Mouse (Mus musculus) G1E (cell line): Measurements from ENCODE around the gene Gabbr2. TPM values are rescaled to one million over a fixed set of nuclear protein-coding genes. Genes with fewer than 3 reads are reported as not detected.

ENCODE experiments used
- ATAC-seq: 2 replicates; pipeline ENCODE4 v1.8.0; 2016; ENCODE audit warnings: mild to moderate bottlenecking; ENCODE audit not compliant: insufficient number of reproducible peaks, poor library complexity, low FRiP score, severe bottlenecking; ENCODE audit errors: extremely low read depth
- DNase-seq: peaks from one replicate; pipeline ENCODE4 v3.0.0; 2012; ENCODE audit warnings: low spot score
- H3K27me3 ChIP-seq: 2 replicates; pipeline ENCODE4 v1.6.1; 2012; ENCODE audit warnings: mild to moderate bottlenecking, low read length, inconsistent platforms; ENCODE audit not compliant: insufficient read depth
- H3K36me3 ChIP-seq: replicated peaks from 2 replicates; pipeline ENCODE3; 2012; ENCODE audit warnings: mild to moderate bottlenecking, inconsistent platforms
- H3K4me1 ChIP-seq: 2 replicates; pipeline ENCODE4 v1.6.1; 2012; ENCODE audit warnings: low read depth, low read length, inconsistent platforms, mixed read lengths; ENCODE audit not compliant: insufficient read depth
- H3K4me3 ChIP-seq: 2 replicates; pipeline ENCODE4 v1.5.1; 2012; ENCODE audit warnings: low read depth, mild to moderate bottlenecking, inconsistent platforms, low read length, moderate library complexity, mixed read lengths
- H3K9me3 ChIP-seq: replicated peaks from 2 replicates; pipeline ENCODE4 v1.6.1; 2012; ENCODE audit warnings: inconsistent platforms
- CTCF ChIP-seq: IDR thresholded peaks from 2 replicates; pipeline ENCODE4 v1.5.1; 2012; ENCODE audit warnings: low read depth, low read length, inconsistent platforms, mixed read lengths
- GATA1 ChIP-seq: IDR thresholded peaks from 2 replicates; pipeline ENCODE4 v1.6.1; 2012; ENCODE audit warnings: borderline replicate concordance, low read length, inconsistent platforms, mixed read lengths
- GATA2 ChIP-seq: IDR thresholded peaks from 2 replicates; pipeline ENCODE4 v1.6.1; 2012; ENCODE audit warnings: low read depth, low read length, inconsistent platforms, borderline replicate concordance
- POLR2AphosphoS5 ChIP-seq: IDR thresholded peaks from 2 replicates; pipeline ENCODE4 v1.6.1; 2012; ENCODE audit warnings: low read depth, low read length, inconsistent platforms; ENCODE audit not compliant: insufficient replicate concordance
- TAL1 ChIP-seq: conservative IDR thresholded peaks from 2 replicates; pipeline ENCODE4 v1.6.1; 2012; ENCODE audit warnings: low read depth, low read length, inconsistent platforms, mixed read lengths
- polyA plus RNA-seq: library from polyadenylated mRNA; stranded (reverse); fragments of >175 nt; gene quantifications from 2 replicates; pipeline ENCODE4 v1.2.3, GENCODE M21; 2012
- total RNA-seq, 2 experiments: library from RNA; stranded (forward) in 1 of 2; stranded (reverse) in 1 of 2; fragments of 200-1000 nt in 1 of 2; fragments of >200 nt in 1 of 2; fragmentation: Nextera tagmentation in 1 of 2; gene quantifications; 2 replicates each; pipeline ENCODE4 v1.2.3; 2014 to 2017

Gene Gabbr2
- total and polyA plus RNA-seq, 3 experiments: 0.05 TPM; not detected in 2

GRCm38 (mm10) chr4:46770090-46770489, 221.6 kb downstream of the Gabbr2 start:
- H3K27me3 ChIP-seq: no peaks in the 10 kb centered on the region
- DNase-seq: no peak
- no peak overlapping the region for H3K4me3 ChIP-seq
- peaks cover 59% of the 10 kb centered on the region for H3K9me3 ChIP-seq
- ATAC-seq: no peak
- H3K36me3 ChIP-seq: no peaks in the 10 kb centered on the region
- H3K4me1 ChIP-seq: no peaks in the 10 kb centered on the region
- TF ChIP-seq POLR2AphosphoS5 (no peak), TAL1 (no peak), GATA2 (no peak), GATA1 (no peak), CTCF (no peak)

GRCm38 (mm10) chr4:46766326-46766725, 225.3 kb downstream of the Gabbr2 start:
- Histone ChIP-seq H3K9me3 (peaks cover 49% of the 10 kb centered on the region), H3K36me3 (no peaks in the 10 kb centered on the region), H3K4me3 (no peak overlapping the region), H3K4me1 (no peaks in the 10 kb centered on the region), H3K27me3 (no peaks in the 10 kb centered on the region)
- no peak for TF ChIP-seq CTCF
- ATAC-seq: no peak
- DNase-seq: no peak

GRCm38 (mm10) chr4:46759838-46760237, 231.8 kb downstream of the Gabbr2 start:
- Histone ChIP-seq H3K4me3 (no peak overlapping the region), H3K9me3 (peaks cover 33% of the 10 kb centered on the region), H3K4me1 (no peaks in the 10 kb centered on the region), H3K27me3 (no peaks in the 10 kb centered on the region), H3K36me3 (no peaks in the 10 kb centered on the region)
- TF ChIP-seq GATA1: no peak
- no peak for TF ChIP-seq POLR2AphosphoS5
- no peak for TF ChIP-seq CTCF
- TF ChIP-seq GATA2: no peak
- TF ChIP-seq TAL1: no peak
- no peak for ATAC-seq
- DNase-seq: no peak

DNA sequence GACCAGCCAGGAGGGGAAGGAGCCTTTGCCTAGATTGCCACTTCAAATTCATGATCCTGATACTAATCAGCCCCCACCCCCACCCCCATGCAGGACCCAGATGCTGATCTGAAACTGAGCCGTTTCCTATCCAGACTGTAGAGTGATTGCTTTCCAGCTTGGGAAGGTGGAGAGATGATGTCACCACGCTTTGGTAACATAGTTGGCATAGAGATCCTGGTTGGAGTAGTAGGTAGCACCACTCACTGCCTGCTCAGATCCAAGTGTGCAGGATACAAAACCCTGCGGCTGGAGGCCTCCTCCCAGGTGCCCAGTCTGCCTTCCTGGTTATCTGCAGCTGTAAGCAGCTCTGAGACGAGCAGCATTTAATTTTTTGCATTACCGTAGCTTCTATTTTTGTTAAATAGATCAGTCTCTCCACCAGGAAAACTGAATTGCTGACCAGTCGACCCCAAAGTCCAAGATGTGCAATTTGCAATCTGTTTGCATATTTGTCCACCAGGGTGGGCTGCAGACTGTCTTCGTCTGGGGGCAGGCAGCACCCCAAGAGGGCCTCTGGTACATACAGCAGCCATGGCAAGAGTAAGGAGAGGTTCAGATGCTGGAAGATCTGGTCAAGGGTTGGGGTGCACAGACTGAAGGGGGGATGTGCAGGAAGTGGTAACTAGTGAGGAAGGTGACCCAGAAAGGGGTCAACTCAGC, 233.2 kb downstream of the Gabbr2 start:
- Histone ChIP-seq H3K4me1 (no peaks in the 10 kb centered on the region), H3K36me3 (no peaks in the 10 kb centered on the region), H3K9me3 (peaks cover 31% of the 10 kb centered on the region), H3K27me3 (no peaks in the 10 kb centered on the region), H3K4me3 (no peak overlapping the region)
- ATAC-seq (no peak), DNase-seq (no peak)
- no peak for TF ChIP-seq POLR2AphosphoS5
- TF ChIP-seq GATA2: no peak
- TF ChIP-seq TAL1: no peak
- TF ChIP-seq CTCF: no peak
- TF ChIP-seq GATA1: no peak

DNA sequence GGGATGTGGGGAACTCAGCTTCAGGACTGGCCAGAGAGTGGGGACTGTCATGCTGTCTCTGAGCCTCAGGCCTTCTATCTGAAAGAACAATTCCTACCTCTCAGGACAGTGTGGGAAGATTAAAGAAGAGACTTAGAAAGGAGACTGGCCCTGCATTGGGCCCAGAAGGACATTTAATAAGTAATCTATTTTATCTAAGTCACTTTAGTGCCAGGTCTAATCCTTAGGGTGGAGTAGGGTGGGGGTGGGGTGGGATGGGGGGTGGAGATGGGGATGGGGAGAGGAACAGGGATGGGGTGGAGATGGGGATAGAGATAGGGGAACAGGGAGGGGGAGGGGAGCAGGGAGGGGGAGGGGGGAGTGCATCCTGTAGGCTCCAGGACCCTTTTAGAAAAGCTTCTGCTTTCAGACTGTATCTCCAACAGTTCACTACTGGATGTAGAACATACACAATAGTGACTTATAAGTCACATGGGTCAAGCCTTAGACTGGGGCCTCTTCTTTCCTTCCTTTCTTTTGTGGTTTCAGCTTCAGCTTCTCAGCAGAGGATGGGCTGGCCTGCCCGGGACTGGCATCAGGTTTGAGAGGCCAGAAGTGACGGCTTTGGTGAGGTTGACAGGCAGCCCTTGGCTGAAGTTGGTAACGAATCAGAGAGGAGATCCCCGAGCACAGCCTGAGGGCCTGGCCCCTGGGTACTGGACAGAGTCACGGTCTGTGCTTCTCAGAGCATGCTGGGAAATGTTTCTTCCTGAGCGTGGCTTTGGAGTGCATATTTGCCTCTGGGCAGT, 237.1 kb downstream of the Gabbr2 start:
- Histone ChIP-seq H3K27me3 (no peaks in the 10 kb centered on the region), H3K9me3 (peaks cover 40% of the 10 kb centered on the region), H3K4me1 (no peaks in the 10 kb centered on the region), H3K36me3 (no peaks in the 10 kb centered on the region), H3K4me3 (no peak overlapping the region)
- DNase-seq: no peak
- ATAC-seq: no peak
- TF ChIP-seq CTCF (no peak), GATA1 (no peak), POLR2AphosphoS5 (no peak), TAL1 (no peak), GATA2 (no peak)

DNA sequence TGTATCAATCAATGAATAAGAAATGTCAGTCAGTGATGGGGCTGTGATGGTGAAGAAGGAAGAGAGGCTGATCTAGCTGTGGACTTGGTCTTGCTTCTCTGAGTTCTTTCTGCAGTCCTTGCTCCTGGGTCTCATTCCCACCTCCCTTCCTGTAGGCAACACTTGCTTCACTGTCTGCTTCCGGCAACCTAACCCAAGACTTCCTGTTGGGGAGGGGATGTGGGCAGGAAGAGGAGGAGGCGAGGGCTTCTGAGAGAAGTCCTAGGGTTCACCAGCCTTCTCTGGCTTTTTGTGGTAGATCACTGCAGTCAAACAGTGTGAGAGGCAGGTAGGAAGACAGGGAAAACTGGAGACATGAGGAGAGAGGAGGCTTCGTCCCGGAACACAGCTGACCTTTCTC, 239.4 kb downstream of the Gabbr2 start:
- Histone ChIP-seq H3K9me3 (peaks cover 42% of the 10 kb centered on the region), H3K4me1 (no peaks in the 10 kb centered on the region), H3K27me3 (no peaks in the 10 kb centered on the region), H3K4me3 (no peak overlapping the region), H3K36me3 (no peaks in the 10 kb centered on the region)
- DNase-seq (no peak), ATAC-seq (no peak)
- TF ChIP-seq CTCF: no peak
- no peak for TF ChIP-seq TAL1
- no peak for TF ChIP-seq POLR2AphosphoS5
- TF ChIP-seq GATA2: no peak
- no peak for TF ChIP-seq GATA1
